13 mouse cellular contexts compared by ENCODE assay signal in genomic region chr16:89863264-89863663, GRCm38 (mm10).
A peak's percentile ranks its signal among the peaks of the same experiment; 100 is the strongest.
DNase-seq lines count a peak whose midpoint lies in the region; ATAC-seq and TF ChIP-seq lines count a peak whose summit lies in the region.
"Had no signal": no experiment of that assay in that cellular context is flagged by ENCODE, and none has a peak within 500 bp of the region (broad histone marks: within the 10 kb centered on the region; RNA-seq: fewer than 3 reads in every experiment).

No protein-coding gene starts in this region.

- TF ChIP-seq EP300 in stomach, postnatal 0 days (optimal IDR thresholded peaks at IDR 0.05) = no peak

- no peak overlapping the region for H3K4me3 ChIP-seq in midbrain, embryonic 11.5 days (ENCODE audit: low read depth, low read length)
- no peak overlapping the region for H3K4me3 ChIP-seq in midbrain, embryonic 16.5 days (ENCODE audit: low read depth, low read length)
- H3K4me3 ChIP-seq in forebrain, postnatal 0 days (ENCODE audit: low read depth, low read length) = no peak overlapping the region
- no peak overlapping the region for H3K4me3 ChIP-seq in stomach, postnatal 0 days (ENCODE audit: low read depth, low read length)
- no peak overlapping the region for H3K4me3 ChIP-seq in thymus, adult 2 months (ENCODE audit: control insufficient read depth, insufficient read depth, low read length)
- H3K4me3 ChIP-seq: embryonic facial prominence, embryonic 15.5 days had no signal

- TF ChIP-seq POLR2A in thymus, adult 2 months (IDR thresholded peaks at IDR 0.05; ENCODE audit: control insufficient read depth, extremely low read depth, insufficient read depth, low read length, poor library complexity) = no peak

- no peak overlapping the region for H3K4me2 ChIP-seq in midbrain, embryonic 11.5 days
- H3K4me2 ChIP-seq in midbrain, embryonic 16.5 days (ENCODE audit: low read length) = no peak overlapping the region
- H3K4me2 ChIP-seq in forebrain, postnatal 0 days (ENCODE audit: low read depth) = no peak overlapping the region
- no peak overlapping the region for H3K4me2 ChIP-seq in stomach, postnatal 0 days (replicated peaks; ENCODE audit: low read depth)
- H3K4me2 ChIP-seq: embryonic facial prominence, embryonic 15.5 days; heart, embryonic 11.5 days had no signal

- no peaks in the 10 kb centered on the region for H3K36me3 ChIP-seq in midbrain, embryonic 11.5 days (ENCODE audit: control insufficient read depth, insufficient read depth, low read length)
- peaks cover 7% of the 10 kb centered on the region; the same call in 1 of the 2 replicates for H3K36me3 ChIP-seq in midbrain, embryonic 16.5 days (ENCODE audit: control insufficient read depth, insufficient read depth, low read length)
- peaks cover 4% of the 10 kb centered on the region; the same call in 1 of the 2 replicates for H3K36me3 ChIP-seq in forebrain, postnatal 0 days (ENCODE audit: insufficient read depth)
- no peaks in the 10 kb centered on the region; the same call in 1 of the 2 replicates for H3K36me3 ChIP-seq in stomach, postnatal 0 days (ENCODE audit: control insufficient read depth, insufficient read depth, low read length)
- H3K36me3 ChIP-seq in thymus, adult 2 months (ENCODE audit: control insufficient read depth, insufficient read depth, low read length) = no peaks in the 10 kb centered on the region

- peak; percentile 75 for ATAC-seq in midbrain, embryonic 11.5 days (ENCODE audit: low FRiP score)
- no peak for ATAC-seq in midbrain, embryonic 16.5 days
- peak; percentile 14; the same call in 1 of the 2 replicates for ATAC-seq in forebrain, postnatal 0 days
- ATAC-seq in stomach, postnatal 0 days (ENCODE audit: low FRiP score, low TSS enrichment) = no peak

- TF ChIP-seq CTCF in forebrain, postnatal 0 days (IDR thresholded peaks at IDR 0.05; ENCODE audit: low read depth) = no peak
- no peak for TF ChIP-seq CTCF in stomach, postnatal 0 days (IDR thresholded peaks at IDR 0.05; ENCODE audit: low read depth)
- no peak for TF ChIP-seq CTCF in thymus, adult 2 months (IDR thresholded peaks at IDR 0.05; ENCODE audit: borderline replicate concordance, control insufficient read depth, extremely low read depth, insufficient read depth, low read length, poor library complexity)

- no peak overlapping the region for H3K27ac ChIP-seq in midbrain, embryonic 11.5 days (ENCODE audit: low read depth, low read length)
- H3K27ac ChIP-seq in midbrain, embryonic 16.5 days (ENCODE audit: low read length) = no peak overlapping the region
- H3K27ac ChIP-seq in forebrain, postnatal 0 days (ENCODE audit: low read depth, low read length) = no peak overlapping the region
- peak overlapping the region; percentile 61; the same call in 1 of the 2 replicates for H3K27ac ChIP-seq in stomach, postnatal 0 days (replicated peaks)
- no peak overlapping the region for H3K27ac ChIP-seq in thymus, adult 2 months (ENCODE audit: control insufficient read depth, insufficient read depth, low read length)
- H3K27ac ChIP-seq: embryonic facial prominence, embryonic 15.5 days; liver, embryonic 14.5 days; macrophage had no signal

- no peak for DNase-seq in midbrain, embryonic 11.5 days (ENCODE audit: low spot score, missing footprints)
- peak; percentile 76 for DNase-seq in embryo, embryonic 10.5 days (ENCODE audit: low spot score)
- DNase-seq in forebrain, postnatal 0 days = no peak
- DNase-seq in stomach, postnatal 0 days (ENCODE audit: low spot score) = no peak
- DNase-seq in thymus, adult 2 months = no peak
- DNase-seq in layer of hippocampus, postnatal 10 days (ENCODE audit: low spot score in 2 of 2) = no peak
- DNase-seq: cerebellum, adult 8-10 months; kidney, adult 11 months had no signal

- H3K9ac ChIP-seq in midbrain, embryonic 11.5 days (ENCODE audit: low read length) = no peak overlapping the region
- no peak overlapping the region for H3K9ac ChIP-seq in midbrain, embryonic 16.5 days (ENCODE audit: low read depth, low read length)
- no peak overlapping the region for H3K9ac ChIP-seq in forebrain, postnatal 0 days
- H3K9ac ChIP-seq in stomach, postnatal 0 days (ENCODE audit: low read length) = no peak overlapping the region
- H3K9ac ChIP-seq: embryonic facial prominence, embryonic 15.5 days; liver, embryonic 14.5 days had no signal

- no peaks in the 10 kb centered on the region for H3K27me3 ChIP-seq in midbrain, embryonic 11.5 days (ENCODE audit: control insufficient read depth, insufficient read depth, low read length)
- no peaks in the 10 kb centered on the region for H3K27me3 ChIP-seq in midbrain, embryonic 16.5 days (ENCODE audit: control insufficient read depth, insufficient read depth, low read depth, low read length)
- H3K27me3 ChIP-seq in forebrain, postnatal 0 days (ENCODE audit: insufficient read depth, low read length) = no peaks in the 10 kb centered on the region
- no peaks in the 10 kb centered on the region for H3K27me3 ChIP-seq in stomach, postnatal 0 days (ENCODE audit: control insufficient read depth, insufficient read depth, low read length)
- H3K27me3 ChIP-seq in thymus, adult 2 months (ENCODE audit: control insufficient read depth, insufficient read depth, low read length) = no peaks in the 10 kb centered on the region
- H3K27me3 ChIP-seq: embryonic facial prominence, embryonic 15.5 days had no signal

- peaks cover 13% of the 10 kb centered on the region for H3K4me1 ChIP-seq in midbrain, embryonic 11.5 days (ENCODE audit: control insufficient read depth, insufficient read depth, low read length)
- no peaks in the 10 kb centered on the region for H3K4me1 ChIP-seq in midbrain, embryonic 16.5 days (ENCODE audit: control insufficient read depth, insufficient read depth, low read length)
- H3K4me1 ChIP-seq in forebrain, postnatal 0 days (ENCODE audit: insufficient read depth) = no peaks in the 10 kb centered on the region
- 0 out of 2 replicates have a peak, but pooled peaks cover 5% of the 10 kb centered on the region for H3K4me1 ChIP-seq in stomach, postnatal 0 days (replicated peaks; ENCODE audit: control insufficient read depth, insufficient read depth)
- H3K4me1 ChIP-seq in thymus, adult 2 months (replicated peaks; ENCODE audit: control insufficient read depth, insufficient read depth, low read length) = no peaks in the 10 kb centered on the region

- 15% methylated on average over 5 of the region's 5 CpGs for WGBS in midbrain, embryonic 11.5 days
- WGBS in midbrain, embryonic 16.5 days = 21% methylated on average over 5 of the region's 5 CpGs
- 29% methylated on average over 5 of the region's 5 CpGs for WGBS in forebrain, postnatal 0 days
- WGBS in stomach, postnatal 0 days = 68% methylated on average over 5 of the region's 5 CpGs
- WGBS in thymus, adult 2 months = 93% methylated on average over 5 of the region's 5 CpGs

- no peaks in the 10 kb centered on the region for H3K9me3 ChIP-seq in midbrain, embryonic 11.5 days (ENCODE audit: control insufficient read depth, low read length)
- no peaks in the 10 kb centered on the region for H3K9me3 ChIP-seq in midbrain, embryonic 16.5 days (replicated peaks; ENCODE audit: control insufficient read depth, low read length, poor library complexity, severe bottlenecking)
- H3K9me3 ChIP-seq in forebrain, postnatal 0 days (ENCODE audit: low read length) = no peaks in the 10 kb centered on the region
- no peaks in the 10 kb centered on the region for H3K9me3 ChIP-seq in stomach, postnatal 0 days (ENCODE audit: control insufficient read depth, low read length)
- H3K9me3 ChIP-seq: embryonic facial prominence, embryonic 15.5 days had no signal

Comparison
In these comparisons a context has a peak if more than half of its experiments do, and no peak if none do; other contexts are left out.
1. ATAC-seq: peak in midbrain, embryonic 11.5 days (single experiment) and forebrain, postnatal 0 days (single experiment); none in midbrain, embryonic 16.5 days (single experiment) and stomach, postnatal 0 days (single experiment).